Comparison of ENCODE assay signal across 9 mouse cellular contexts in genomic region chr10:20992665-20993064, GRCm38 (mm10). TPM values are rescaled to one million over a fixed set of nuclear protein-coding genes. Genes with fewer than 3 reads are reported as not detected.
A peak's percentile ranks its signal among the peaks of the same experiment; 100 is the strongest.
DNase-seq lines count a peak whose midpoint lies in the region; TF ChIP-seq lines count a peak whose summit lies in the region.
"Had no signal": no experiment of that assay in that cellular context is flagged by ENCODE, and none has a peak within 500 bp of the region (broad histone marks: within the 10 kb centered on the region; RNA-seq: fewer than 3 reads in every experiment).

No protein-coding gene starts in this region.

- peak; percentile 86 for TF ChIP-seq CTCF in heart, adult 2 months (IDR thresholded peaks at IDR 0.05)

- intact Hi-C loops in heart, adult 2 months (cut with DNase I) = loop anchor here (1.0 kb wide), 1 partner anchor 197 kb away; no protein-coding TSS in a partner anchor

- no peak overlapping the region for H3K4me3 ChIP-seq in heart, adult 2 months
- H3K4me3 ChIP-seq in midbrain, embryonic 10.5 days = no peak overlapping the region
- H3K4me3 ChIP-seq: embryonic facial prominence, embryonic 12.5 days had no signal

- H3K4me1 ChIP-seq in heart, adult 2 months (ENCODE audit: control insufficient read depth, insufficient read depth, low read length) = no peaks in the 10 kb centered on the region
- peaks cover 9% of the 10 kb centered on the region for H3K4me1 ChIP-seq in midbrain, embryonic 10.5 days
- H3K4me1 ChIP-seq: embryonic facial prominence, embryonic 12.5 days had no signal

- 0 out of 2 replicates have a peak, but pooled peaks have one; percentile 26 for TF ChIP-seq EP300 in heart, adult 2 months (IDR thresholded peaks at IDR 0.05; ENCODE audit: insufficient read depth, low read depth, low read length)

- TF ChIP-seq POLR2A in heart, adult 2 months (IDR thresholded peaks at IDR 0.05; ENCODE audit: insufficient read depth, low read depth, low read length) = no peak

- H3K79me2 ChIP-seq in heart, adult 2 months (replicated peaks; ENCODE audit: control insufficient read depth, insufficient read depth, low read length) = no peaks in the 10 kb centered on the region

- H3K36me3 ChIP-seq in heart, adult 2 months (ENCODE audit: control insufficient read depth, insufficient read depth, low read length) = no peaks in the 10 kb centered on the region
- no peaks in the 10 kb centered on the region for H3K36me3 ChIP-seq in midbrain, embryonic 10.5 days
- H3K36me3 ChIP-seq: embryonic facial prominence, embryonic 12.5 days had no signal

- H3K9ac ChIP-seq in heart, adult 2 months (ENCODE audit: low read depth, low read length) = no peak overlapping the region
- H3K9ac ChIP-seq: embryonic facial prominence, embryonic 12.5 days had no signal

- 50% methylated on average over 1 of the region's 1 CpGs for WGBS in heart, adult 2 months
- 24% methylated on average over 1 of the region's 1 CpGs for WGBS in large intestine, adult 2 months
- 56% methylated on average over 1 of the region's 1 CpGs for WGBS in midbrain, embryonic 10.5 days

- H3K27me3 ChIP-seq in heart, adult 2 months (ENCODE audit: control insufficient read depth, insufficient read depth, low read length) = no peaks in the 10 kb centered on the region
- H3K27me3 ChIP-seq in midbrain, embryonic 10.5 days (ENCODE audit: low read depth, poor library complexity, severe bottlenecking) = no peaks in the 10 kb centered on the region
- H3K27me3 ChIP-seq: embryonic facial prominence, embryonic 12.5 days had no signal

- DNase-seq in heart, adult 2 months = peak in 1 of 2 experiments; percentile 18
- no peak for DNase-seq in heart, adult 11 months
- peak; percentile 63 for DNase-seq in CD4-positive helper T cell, adult 2 months (ENCODE audit: low read depth, low spot score)
- peak; percentile 40 to 55 for DNase-seq in adrenal gland, postnatal 36 days
- peak; percentile 27 for DNase-seq in fibroblast of lung, adult 2 months (ENCODE audit: low read depth)
- DNase-seq in large intestine, adult 2 months (ENCODE audit: low read depth, low spot score) = peak; percentile 27
- peak; percentile 24 for DNase-seq in midbrain, embryonic 10.5 days (ENCODE audit: low spot score)
- peak; percentile 74 to 84 for DNase-seq in thymus, postnatal 10 days (ENCODE audit: low spot score in 2 of 2)

- H3K27ac ChIP-seq in heart, adult 2 months = no peak overlapping the region
- H3K27ac ChIP-seq in midbrain, embryonic 10.5 days (replicated peaks) = no peak overlapping the region
- H3K27ac ChIP-seq: embryonic facial prominence, embryonic 12.5 days had no signal

- H3K9me3 ChIP-seq in midbrain, embryonic 10.5 days (replicated peaks) = no peaks in the 10 kb centered on the region
- H3K9me3 ChIP-seq: embryonic facial prominence, embryonic 12.5 days had no signal

RNA-seq across cellular contexts. Expression of gene Ahi1, which starts 40.3 kb away (rescaled TPM):
- total RNA-seq in heart, adult 2 months (2021) = 1 to 10 TPM; 1.3 TPM
- 0.86 and 2.3 TPM in 2 replicates for polyA plus RNA-seq in heart, adult 2 months (2012; rRNA removed)
- 10 to 100 TPM; 29.3 to 40.2 TPM for total RNA-seq in adrenal gland, postnatal 36 days (2021)
- polyA plus RNA-seq in large intestine, adult 2 months (2012; rRNA removed) = 1.2 TPM in 2 replicates
- polyA plus RNA-seq in midbrain, embryonic 10.5 days (2016; fragmentation: Nextera tagmentation; extraction: Ambion mirVana) = 17.8 and 21.0 TPM in 2 replicates
